Mouse (Mus musculus) T-helper 1 cell (primary cell): ENCODE measurements at regions not wholly inside any gene's neighbourhood (a gene's known extent, or its start where the extent isn't known, plus 50 kb on each side); places are given as distances from the start of the nearest gene placed in this dataset.
"Not testable (repeated sequence)": the region's sequence is repeated elsewhere in the genome, so short reads cannot be mapped to it uniquely, and the experiment has no call there.

Experiments
- in situ Hi-C: fragments of 300-600 bp; cut with MboI, MseI; formaldehyde crosslinking; loops from one replicate; pipeline ENCODE4 v1.15.1; 2025; ENCODE audit warnings: high pct_unique_total_duplicates

DNA sequence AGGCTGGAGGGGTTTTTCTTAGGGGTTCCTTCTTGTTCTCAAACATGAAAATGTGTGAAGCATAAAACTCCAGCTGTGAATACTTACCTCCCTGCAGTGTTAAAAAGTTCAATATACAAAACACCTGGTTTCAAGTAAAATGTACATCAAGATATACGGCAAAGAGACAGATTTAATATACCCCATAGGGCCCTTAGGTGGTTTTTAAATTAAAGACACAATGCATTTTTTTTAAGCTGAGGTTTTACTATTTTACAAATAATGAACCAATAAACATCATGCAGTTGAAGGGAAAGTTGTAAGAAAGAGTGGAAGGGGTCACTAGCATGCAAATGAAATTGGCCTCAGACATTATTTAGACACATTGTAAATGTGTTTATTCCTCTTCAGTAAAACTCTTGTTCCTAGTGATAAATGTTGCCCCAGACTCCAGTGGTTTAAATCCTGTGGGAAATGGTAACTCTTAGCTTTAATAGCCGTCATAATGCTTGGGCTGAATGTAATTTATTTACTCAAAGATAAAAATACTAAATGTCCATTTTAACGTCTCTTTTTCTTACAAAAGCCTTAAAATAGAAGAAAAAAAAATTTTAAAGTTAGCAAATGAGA, 1337.9 kb downstream of the Efnb2 start:
- in situ Hi-C loops, result no loop called here

DNA sequence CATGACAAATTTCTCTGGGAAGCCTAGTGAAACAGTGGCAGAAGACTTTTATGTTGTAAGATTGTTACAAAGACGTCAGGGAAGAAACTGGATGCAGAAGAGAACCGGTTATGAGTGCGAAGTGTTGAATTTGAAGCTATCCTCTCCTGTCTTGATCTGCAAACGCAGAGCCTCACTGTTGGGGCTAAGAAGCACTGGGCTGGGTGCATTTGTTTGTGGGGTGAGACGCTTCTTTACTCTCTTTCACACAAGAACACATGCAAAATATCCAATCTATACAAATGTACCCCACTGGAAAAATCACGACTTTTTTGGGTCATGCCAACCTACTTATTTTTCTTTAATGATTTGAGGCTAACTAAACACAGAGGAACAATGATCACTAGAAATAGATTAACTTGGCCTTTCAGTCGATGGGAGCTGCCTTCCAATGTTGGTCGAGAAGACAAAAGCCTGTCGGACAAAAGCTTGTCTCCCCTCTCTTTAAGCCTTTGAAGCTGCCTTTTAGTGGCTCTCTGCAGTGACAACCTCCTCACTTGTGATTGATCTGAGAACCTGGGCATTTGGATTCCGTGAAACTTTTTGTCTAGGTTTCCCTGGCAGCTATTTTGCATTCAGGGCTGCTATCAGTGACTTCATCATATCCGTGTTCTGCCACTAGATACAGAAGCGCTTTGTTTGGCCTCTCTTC, 1338.5 kb downstream of the Efnb2 start:
- in situ Hi-C loops, result no loop called here

DNA sequence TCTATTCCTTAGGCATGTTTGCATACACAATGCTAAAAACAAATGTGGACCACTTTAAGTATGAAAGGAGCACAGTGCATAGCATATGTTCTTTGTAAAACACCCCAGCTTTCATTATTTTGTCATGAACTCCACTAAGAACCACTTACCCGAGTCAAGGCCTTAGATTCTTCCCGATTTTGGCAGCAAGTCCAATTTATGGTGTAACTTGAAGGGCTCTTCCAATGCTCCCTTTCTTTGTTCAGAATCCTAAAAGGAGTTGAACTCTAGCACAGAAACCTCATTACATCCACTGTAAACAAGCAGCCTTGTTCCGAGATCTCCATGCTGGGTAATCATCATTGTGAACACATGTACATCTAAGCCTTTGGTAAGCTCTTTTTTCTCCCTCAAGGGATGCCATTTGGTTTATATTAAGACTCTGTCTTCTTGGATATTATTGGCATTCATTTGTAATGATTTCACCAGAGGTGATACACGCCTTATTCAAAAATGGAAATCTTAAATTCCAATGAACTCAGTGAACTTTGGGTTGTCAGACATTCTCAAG, 1344.2 kb downstream of the Efnb2 start:
- in situ Hi-C loops, result no loop called here

DNA sequence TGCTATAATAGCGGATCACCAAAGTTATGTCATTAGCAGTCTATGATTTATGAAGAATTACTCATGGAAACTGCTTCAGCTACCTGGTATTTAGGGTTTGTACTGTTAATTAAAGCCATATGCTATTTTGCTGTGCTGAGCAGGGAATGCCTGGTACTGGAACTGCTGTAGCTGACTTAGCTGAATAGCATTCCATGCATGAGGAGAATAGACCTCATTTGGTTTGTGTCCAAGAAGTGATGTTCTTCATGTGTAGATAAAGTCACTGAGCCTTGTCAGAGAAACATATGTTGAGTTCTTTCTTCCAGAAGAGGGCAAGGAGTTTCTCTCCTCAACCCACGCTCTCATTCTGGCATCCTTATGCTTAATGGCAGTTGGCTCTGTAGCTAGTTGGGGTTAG, 1351.8 kb downstream of the Efnb2 start:
- in situ Hi-C loops, result no loop called here

GRCm38 (mm10) chr8:7289361-7289760, 1371.7 kb downstream of the Efnb2 start:
- in situ Hi-C loops, result no loop called here

DNA sequence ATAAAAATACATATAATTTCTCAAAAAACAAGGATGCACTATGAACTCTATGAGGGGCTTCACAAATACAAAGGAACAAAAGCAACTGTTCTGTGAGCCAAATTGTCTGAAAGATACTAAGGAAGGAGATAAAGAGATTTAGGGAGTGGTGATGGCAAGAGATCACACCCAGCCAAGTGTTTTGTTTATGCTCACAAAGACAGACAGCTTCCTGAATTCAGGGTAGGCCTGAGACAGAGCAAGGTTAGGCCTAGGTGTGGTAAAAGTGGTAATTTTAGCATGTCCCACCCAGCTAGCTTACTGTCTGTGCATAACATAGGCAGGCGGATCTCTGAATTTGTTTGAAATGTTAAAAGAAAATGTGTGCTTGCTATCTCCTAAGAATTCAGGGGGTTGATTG, 1374.5 kb downstream of the Efnb2 start:
- in situ Hi-C loops, result no loop called here

GRCm38 (mm10) chr8:7267406-7267805, 1393.6 kb downstream of the Efnb2 start:
- in situ Hi-C loops, result no loop called here

GRCm38 (mm10) chr8:7254336-7254735, 1406.7 kb downstream of the Efnb2 start:
- in situ Hi-C loops, result not testable (repeated sequence)

DNA sequence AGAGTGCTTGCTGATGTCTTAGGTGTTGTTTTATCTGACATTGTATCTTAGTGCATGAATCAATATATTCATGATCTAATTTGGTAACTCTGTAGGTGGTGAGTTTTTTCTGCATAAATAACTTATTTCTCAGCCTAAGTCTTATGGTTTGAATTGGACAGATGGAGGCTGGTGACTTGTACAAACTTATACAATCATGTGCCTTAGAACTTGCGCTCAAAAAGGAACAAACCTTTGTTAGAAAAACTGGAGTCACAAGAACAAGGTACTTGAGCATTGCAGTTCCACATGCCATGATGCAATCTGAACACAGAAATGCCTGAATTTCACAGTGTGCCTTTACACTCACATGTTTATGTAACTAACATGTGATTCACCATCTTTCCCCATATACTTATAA, 1420.7 kb downstream of the Efnb2 start:
- in situ Hi-C loops, result no loop called here

DNA sequence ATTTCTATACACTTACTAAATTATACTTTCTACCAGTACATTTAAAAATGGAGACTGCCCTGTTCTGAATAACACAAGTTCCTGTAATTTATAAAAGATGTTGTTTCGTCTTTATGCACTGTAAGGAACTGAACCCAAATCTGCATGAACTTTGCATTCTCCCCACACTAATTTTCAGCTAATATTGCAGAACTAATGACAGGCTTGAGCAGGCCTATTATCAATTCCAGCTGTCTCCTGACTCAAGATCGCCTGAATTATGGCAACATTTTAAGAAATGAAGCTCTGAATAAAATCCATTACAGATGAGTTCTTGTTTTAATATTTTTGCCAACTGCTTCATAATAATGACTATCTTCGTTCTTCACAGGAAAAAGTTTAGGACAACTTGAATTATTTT, 1427.0 kb downstream of the Efnb2 start:
- in situ Hi-C loops, result no loop called here

GRCm38 (mm10) chr8:7219300-7219699, 1441.7 kb downstream of the Efnb2 start:
- in situ Hi-C loops, result no loop called here

DNA sequence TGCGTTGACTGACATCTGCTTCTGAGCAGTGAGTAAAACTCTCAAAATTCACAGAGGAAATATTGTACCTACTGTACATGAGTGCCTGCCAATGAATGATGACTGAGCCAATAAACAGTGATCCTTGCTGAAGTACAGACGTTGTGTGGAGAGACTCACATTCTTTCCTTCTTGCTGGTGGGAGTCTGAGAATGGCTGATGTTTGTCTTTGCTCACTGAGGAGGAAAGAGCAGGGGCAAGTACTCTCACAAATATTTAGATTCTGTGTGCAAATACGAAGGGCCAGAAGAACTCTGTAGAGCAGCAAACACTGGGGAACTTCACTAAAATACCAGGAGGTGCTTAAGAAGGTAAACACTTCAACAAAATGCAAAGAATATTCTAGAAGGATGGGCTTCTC, 1453.9 kb downstream of the Efnb2 start:
- in situ Hi-C loops, result no loop called here

DNA sequence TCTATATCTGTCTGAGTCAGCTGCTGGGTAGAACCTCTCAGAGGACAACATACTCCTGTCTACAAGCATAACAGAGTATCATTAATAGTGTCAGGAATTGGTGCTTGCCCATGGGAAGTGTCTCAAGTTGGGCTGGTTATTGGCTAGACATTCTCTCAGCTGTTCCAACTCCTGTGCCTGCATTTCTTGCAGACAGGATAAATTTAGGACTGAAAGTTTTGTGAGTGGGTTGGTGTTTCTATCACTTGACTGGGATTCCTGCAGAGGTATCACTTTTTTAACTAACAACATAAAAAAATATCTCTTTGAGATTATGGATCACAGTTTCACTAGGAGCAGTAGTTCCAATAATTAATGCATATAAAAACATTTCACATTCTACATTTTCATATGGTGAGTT, 1454.4 kb downstream of the Efnb2 start:
- in situ Hi-C loops, result no loop called here

DNA sequence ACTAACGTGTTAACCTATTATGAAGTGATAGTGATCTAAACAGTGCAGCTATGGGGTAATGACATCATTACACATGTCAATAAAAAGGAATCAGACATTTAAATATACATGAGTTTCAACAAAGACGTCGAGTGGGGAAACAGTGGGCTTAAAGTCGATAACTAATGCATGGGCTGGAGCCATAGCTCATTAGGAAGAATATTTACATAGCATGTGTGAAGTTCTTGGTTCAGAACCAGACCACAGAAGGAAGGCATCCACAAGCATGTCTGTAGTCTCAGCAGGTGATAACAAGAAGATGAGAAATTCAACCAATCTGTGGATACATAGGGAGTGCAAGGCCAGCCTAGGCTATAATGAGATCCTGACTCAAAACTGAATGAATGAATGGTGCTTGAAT, 1456.0 kb downstream of the Efnb2 start:
- in situ Hi-C loops, result no loop called here

- in situ Hi-C loops, result no loop called here
These were observed 1470.3 kb downstream of the Efnb2 start for GRCm38 (mm10) chr8:7190726-7191125.

DNA sequence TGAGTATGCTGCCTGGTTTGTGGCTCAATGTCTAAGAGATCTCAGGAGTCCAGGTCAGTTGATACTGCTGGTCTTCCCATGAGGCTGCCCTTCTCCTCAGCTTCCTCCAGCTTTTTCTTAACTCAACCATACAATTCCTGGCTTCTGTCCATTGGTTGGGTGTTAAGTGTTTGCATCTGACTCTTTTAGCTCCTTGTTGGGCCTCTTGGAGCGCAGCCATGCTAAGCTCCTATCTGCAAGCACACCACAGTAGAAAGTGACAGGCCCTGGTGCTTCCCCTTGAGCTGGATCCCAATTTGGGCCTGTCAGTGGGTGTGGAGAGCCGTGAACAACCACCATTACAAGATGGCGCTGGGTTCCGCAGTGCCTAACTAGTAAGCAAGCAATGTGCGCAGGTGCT, 1497.7 kb downstream of the Efnb2 start:
- in situ Hi-C loops, result no loop called here

- in situ Hi-C loops, result no loop called here
These were observed 1529.3 kb downstream of the Efnb2 start for GRCm38 (mm10) chr8:7131746-7132145.

- in situ Hi-C loops, result no loop called here
These were observed 1552.2 kb downstream of the Efnb2 start for GRCm38 (mm10) chr8:7108849-7109248.

DNA sequence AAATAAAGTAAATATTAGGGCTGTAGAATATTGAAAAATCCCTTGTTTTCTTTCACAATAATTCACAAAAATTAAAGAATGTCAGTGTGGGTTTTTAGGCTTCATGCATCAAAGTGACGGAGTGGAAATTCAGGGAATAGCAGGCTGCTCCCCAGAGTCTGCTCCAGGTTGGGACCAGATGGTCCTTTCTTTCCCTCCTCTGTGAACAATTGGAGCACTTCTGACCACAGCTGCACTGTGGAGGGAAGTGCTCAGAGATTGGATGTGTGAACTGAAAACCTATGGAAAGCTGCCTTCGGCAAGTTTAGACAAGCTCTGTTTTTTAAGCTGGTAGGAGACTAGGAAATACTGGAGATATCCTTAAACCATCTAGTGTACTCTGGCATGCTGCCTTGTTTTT, 1563.5 kb downstream of the Efnb2 start:
- in situ Hi-C loops, result no loop called here

GRCm38 (mm10) chr8:7092831-7093230, 1568.2 kb downstream of the Efnb2 start:
- in situ Hi-C loops, result no loop called here

GRCm38 (mm10) chr8:7088123-7088522, 1572.9 kb downstream of the Efnb2 start:
- in situ Hi-C loops, result no loop called here

GRCm38 (mm10) chr8:7060255-7060656, 1600.8 kb downstream of the Efnb2 start:
- in situ Hi-C loops, result no loop called here

GRCm38 (mm10) chr8:7026247-7026844, 1634.7 kb downstream of the Efnb2 start:
- in situ Hi-C loops, result no loop called here
